Mouse (Mus musculus) thymus, adult 18-20 months (tissue): Measurements from ENCODE around the gene Gdpgp1.
A peak's percentile ranks its signal among the peaks of the same experiment; 100 is the strongest.

Experiments
- DNase-seq, 2 experiments: peaks; one replicate each; pipeline ENCODE4 v3.0.0; 2022; ENCODE audit warnings: mixed read lengths in 2 of 2

Gdpgp1 gene

DNA sequence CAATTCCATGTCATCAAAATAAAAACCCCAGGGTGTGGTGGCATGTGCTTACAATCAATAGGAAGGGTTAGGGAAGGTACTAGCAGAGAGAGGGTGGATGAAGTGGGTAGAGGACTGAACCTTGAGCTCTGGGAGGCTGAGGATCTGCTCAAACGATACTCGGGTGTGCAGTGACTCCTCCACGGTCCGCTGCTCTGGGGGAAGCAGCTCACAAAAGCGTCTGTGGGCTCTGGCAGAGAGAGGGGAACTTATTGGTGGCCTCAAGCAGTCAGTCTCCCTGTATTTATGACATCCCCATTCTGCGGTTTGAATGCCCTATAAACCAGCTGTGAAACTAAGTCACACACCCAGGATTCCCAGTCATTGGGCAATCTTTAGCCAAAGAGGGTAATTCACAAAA lies 2.5 kb upstream of the Gdpgp1 start:
- DNase-seq, result no peak

DNA sequence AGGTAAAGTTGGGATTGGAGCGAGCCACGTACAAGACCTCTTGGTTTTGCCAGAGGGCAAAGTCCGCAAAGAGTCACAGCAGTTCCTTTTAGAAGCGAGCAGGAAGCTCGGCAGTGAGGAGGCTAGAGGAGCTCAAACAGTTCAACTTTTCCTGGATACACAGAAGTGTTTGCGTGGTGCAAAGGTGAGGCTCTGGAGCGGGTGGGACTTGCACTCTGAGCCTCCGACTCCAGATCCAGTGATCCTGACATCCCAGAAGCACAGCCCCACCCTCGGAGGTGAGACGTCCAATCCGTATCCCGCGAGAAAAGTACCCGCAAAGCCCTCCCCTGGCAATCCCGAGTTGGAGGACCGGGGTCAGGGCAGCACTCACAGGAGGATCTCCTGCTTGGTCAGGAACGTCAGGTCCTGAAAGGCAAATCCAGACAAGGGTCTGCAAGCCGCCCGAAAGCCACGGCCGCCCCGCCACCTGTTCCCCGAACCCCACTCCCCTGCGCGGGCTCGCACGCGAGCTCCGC lies 635 bp upstream of the Gdpgp1 start:
- DNase-seq, result no peak

DNA sequence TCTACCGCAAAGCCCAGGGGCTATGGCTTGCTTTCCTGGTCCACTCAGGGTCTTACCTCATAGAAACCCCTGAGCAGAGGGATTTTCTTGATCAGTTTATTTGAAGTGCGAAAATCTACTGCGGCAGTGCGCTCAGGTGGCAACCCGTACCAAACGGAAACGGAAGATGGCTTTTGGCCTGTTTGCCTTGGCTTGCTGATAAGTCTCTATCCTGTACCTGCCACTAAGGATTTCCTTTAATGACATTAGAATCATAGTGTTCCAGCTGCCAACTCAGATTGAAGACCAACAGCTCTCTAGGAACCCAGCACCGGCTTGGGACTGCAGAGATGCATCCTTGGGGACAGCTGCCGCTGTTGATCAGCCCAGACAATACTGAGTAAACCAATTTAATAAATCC lies 1.1 kb downstream of the Gdpgp1 start:
- DNase-seq, result no peak

DNA sequence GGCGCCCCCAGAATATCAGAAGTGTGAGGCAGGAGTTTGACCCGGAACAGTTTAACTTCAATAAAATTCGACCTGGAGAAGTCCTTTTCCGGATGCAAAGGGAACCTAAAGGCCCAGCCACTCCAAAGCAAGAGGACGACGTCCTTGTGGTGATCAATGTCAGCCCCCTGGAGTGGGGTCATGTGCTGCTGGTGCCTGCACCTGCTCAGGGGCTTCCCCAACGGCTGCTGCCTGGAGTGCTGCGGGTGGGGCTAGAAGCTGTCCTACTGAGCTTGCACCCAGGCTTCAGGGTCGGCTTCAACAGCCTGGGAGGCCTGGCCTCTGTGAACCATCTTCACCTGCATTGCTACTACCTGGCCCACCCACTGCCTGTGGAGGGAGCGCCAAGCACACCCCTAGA lies 5.9 kb downstream of the Gdpgp1 start:
- DNase-seq, result no peak

GRCm38 (mm10) chr7:80241661-80242060 lies 9.0 kb downstream of the Gdpgp1 start:
- no peak for DNase-seq

DNA sequence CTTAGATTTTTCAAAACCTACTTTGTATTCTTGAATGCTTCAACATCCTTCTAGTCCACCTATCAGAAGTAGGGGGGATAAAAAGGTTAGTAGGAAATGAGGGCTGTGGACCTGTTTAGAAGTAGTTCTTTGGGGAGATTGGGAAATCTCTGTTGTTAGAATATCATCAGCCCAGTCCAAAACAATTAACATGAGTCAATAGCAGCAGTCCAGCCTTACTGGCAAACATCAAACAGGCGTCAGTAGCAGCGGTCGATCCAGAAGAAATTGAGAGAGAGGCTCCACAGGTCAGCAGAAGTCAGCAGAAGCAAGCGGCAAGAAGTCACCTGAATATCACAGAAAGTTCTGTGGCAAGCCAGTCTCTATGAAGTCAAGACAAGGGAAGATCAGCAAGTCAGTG lies 12.2 kb downstream of the Gdpgp1 start:
- DNase-seq, result no peak

DNA sequence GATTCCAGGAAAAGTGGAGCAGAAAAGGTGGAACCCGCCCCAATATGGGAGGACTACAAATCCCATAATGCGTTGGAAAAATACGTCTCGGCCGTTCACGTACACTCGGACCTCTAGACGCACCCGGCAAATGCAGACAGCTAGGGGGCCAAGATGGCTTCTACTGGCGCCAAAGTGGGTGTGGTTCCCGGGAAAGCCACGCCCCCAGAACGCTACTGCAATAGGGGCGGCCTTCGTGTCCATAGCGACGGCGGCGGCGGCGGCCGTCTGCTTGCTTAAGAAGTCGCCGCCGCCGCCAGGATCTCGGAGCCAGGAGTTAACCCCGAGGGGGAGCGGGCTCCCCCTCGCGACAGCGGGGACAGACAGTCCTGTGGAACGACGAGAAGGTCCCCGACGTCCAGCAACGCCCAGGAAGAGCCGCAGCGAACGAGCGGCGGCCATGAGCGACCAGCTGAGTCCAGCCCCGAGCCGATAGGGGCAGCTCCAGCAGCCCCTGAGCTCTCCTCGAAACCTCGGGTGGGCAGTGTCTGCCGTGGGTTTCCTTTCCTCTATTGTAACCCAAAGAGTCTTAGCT lies 13.6 kb downstream of the Gdpgp1 start, which contains the start of gene Ttll13:
Gene Ttll13, plus strand, starts transcription at position 229 of the 574 bp plus-strand sequence.
- DNase-seq, result peak; percentile 94 to 95

- DNase-seq, result no peak
Observed at GRCm38 (mm10) chr7:80246859-80247258, 14.2 kb downstream of the Gdpgp1 start.

GRCm38 (mm10) chr7:80252437-80252836 lies 19.8 kb downstream of the Gdpgp1 start:
- DNase-seq, result no peak

DNA sequence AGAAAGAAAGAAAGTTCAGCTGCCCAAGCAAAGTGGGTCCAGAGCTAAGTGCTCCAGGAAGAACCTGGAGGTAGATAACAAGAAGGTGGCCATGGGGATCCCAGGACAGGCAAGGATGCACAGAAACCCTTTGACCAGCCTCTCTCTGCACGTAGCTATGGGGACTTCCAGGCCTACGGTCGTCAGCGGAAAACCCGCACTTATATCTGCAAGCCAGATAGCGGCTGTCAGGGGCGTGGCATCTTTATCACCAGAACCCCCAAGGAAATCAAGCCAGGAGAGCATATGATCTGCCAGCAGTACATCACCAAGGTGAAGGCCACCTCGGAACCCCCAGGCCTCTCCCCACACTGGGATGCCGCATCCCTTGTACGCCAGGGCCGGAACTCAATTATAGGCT lies 20.2 kb downstream of the Gdpgp1 start:
- DNase-seq, result no peak

DNA sequence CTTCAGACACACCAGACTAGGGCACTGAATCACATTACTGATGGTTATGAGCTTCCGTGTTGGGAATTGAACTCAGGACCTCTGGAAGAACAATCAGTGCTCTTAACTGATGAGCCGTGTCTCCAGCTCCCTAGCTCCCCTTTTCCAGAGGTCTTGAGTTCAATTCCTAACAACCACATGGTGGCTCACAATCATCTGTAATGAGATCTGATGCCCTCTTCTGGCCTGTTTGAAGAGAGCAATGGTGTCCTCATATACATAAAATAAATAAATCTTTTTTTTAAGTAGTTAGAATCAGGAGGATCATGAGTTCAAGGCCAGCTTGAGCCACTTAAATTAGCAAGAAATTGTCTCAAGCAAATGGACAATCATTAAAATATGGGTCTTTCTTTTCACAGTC lies 23.3 kb downstream of the Gdpgp1 start:
- no peak for DNase-seq

DNA sequence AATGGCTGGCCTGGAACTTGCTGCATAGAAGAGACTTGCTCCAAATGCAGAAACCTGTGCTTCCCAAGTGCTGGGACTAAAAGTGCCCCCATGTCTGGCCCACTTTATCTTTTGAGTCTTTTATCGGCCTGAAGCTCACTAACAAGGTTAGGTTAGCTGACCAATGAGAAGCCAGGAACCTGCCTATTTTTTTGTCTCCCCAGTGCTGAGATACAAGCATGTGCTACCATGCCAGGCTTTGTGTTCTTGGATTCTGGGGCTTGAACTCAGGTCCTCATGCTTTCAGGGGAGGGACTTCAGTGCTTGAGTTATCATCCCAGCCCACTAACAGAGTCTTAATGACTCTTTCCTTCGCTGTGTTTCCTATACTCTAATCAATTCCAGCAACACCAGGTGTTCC lies 25.0 kb downstream of the Gdpgp1 start:
- DNase-seq, result no peak

GRCm38 (mm10) chr7:80260625-80261371 lies 28.1 kb downstream of the Gdpgp1 start, which contains the start of gene Ngrn:
Gene Ngrn (plus strand): TSS chr7:80261215.
- peak; percentile 59 to 78 for DNase-seq

- DNase-seq, result no peak
Observed at GRCm38 (mm10) chr7:80261372-80261990, 28.8 kb downstream of the Gdpgp1 start.

DNA sequence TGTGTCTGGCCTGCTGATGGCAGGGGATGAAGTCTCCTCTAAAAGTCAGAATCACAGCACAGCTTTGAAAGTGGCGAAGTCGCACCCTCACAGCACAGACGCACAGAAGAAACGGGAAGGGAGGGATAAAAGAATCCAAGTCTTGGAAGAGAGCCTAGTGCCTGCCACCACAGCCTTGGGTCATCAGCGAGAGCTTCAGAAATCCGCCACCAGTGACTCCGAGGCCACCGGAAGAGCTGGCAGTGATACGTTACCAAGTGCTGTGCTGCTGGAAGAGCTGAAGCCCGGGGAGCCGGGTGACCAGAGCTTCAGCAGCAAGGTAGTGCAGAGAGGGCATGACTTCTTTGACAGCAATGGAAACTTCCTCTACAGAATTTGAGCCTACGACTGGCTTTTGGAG lies 31.9 kb downstream of the Gdpgp1 start:
- DNase-seq, result no peak

GRCm38 (mm10) chr7:80267764-80268163 lies 35.1 kb downstream of the Gdpgp1 start:
- DNase-seq, result no peak

DNA sequence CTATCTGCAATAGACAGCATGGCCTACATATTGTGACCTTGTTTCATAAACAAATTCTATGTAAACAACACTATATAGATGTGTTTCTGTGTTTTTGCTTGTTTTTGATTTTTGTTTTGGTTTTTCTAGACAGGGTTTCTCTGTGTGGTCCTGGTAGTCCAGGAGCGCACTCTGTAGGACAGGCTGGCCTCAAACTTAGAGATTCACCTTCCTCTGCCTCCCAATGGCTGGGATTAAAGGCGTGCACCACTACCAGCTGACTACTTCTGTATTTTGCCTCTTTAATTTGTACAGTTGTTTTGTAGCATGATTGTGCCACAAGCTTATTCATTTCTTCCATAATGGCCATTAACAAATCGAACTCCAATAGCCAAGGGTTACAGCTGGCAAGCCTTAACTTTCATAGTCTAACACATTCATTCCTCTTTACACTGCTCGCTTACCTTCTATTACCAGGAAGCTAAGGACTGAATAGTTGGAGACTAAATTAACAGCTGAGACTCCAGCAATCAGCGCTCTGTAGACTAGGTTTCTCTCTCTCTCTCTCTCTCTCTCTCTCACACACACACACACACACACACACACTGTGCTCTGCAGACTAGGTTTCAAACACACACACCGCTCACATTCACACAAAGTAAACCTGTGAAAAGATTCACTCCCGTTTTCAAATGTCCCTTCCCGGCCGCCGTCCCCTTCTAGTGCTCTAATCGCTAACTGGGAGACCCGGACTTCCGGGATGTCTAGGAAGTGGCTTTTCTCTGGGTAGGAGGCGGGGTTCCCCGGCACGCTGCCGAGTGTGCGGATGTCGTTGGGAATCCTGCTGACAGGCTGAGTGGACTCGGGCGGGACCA lies 36.5 kb downstream of the Gdpgp1 start, which contains the start of gene Vps33b:
Gene Vps33b, plus strand, starts transcription at position 753 of the 854 bp plus-strand sequence.
- peak; percentile 88 to 95 for DNase-seq

DNA sequence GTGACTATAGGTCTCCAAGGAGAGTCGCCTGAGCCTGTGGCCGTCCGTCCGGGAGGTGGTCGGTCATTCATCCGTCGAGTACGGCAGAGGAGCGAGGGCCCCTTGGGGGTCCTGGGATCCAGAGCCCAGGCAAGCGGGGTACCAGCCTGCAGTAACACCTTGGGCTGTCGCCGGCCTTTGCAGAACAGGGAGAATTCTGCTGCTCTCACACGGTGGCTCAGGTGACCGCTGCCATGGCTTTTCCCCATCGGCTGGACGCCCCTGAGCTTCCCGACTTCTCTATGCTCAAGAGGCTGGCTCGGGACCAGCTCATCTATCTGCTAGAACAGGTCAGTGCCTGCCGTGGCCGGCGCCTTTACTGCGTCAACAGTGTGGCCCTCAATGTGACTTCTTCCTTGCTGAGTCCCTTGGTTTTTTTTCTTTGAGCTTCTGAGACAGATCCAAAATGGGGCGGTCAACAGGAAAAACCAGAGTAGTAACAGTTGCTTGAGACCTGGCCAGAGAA lies 37.1 kb downstream of the Gdpgp1 start:
- DNase-seq, result no peak

DNA sequence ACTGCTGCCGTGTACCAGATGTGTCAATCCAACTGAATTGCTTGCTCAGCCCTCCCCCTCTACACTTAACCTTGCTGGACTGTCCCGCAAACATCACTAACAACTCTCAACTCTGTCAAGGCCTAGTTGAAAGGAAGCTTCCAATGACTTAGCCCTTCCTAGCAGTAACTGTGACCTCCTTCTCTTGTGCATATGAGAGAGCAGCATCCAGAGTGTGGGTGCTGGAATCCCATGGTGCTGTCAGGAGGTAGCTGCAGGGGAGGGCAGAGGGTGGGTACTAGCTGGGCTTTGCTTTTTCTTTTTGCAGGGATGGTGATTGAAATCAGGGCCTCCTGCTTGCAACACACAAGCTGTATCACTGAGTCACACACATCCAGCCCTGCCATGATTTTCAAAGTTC lies 40.8 kb downstream of the Gdpgp1 start:
- DNase-seq, result no peak

DNA sequence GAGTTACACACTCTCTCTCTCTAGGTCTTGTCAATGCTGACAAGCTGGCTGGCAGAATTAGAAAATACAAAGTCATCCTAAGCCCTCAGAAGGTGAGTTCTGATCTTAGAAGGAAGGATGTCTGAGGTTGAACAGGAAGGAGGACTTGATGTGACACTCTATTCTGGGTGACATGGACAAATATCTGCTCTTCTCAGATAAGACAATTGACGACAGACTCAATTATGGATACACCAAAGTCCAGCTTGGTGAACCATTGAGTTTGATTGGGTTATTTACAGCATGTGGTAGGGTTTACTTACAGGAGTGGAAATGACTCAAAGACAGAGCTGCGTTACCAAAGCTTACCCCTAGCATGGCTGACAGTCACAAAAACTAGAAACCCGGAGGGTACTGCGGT lies 43.7 kb downstream of the Gdpgp1 start:
- no peak for DNase-seq

DNA sequence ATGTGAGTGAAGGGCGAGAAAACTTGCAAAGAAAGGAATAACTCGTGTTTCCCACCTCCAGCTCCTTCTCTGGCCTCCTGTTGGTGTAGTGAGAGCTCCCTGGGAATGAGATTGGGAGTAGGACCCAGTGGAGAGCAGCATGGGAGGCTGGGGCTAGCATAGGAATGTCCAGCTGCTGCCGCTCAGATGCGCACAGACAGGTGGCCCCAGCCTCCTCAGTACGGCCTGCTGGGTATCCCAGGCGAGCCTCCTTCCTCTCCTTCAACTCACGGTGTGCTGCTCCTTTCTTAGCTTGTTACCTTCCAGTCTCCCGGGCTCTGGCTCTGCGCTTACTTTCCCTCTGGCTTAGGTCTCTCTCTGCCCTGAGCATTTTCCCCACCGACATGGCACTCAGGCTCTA lies 47.4 kb downstream of the Gdpgp1 start:
- DNase-seq, result no peak

DNA sequence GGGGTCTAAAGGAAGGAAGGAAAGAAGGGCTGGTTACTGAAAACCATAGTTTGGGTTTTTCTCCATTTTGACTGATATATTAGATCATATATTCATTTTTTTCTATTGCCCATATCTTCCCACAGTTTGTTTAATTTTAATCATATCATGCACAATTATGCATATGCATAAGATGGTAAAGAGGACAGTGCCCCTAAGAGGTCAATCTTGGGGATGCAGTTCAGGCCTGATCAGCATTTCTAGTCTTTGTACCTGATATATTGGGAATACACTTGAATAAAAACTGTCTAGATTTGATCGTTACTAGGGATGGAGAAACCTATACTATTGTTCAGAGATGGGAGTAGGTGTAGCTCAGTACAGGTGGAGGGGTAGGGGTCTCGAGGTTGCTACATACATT lies 48.3 kb downstream of the Gdpgp1 start:
- no peak for DNase-seq

DNA sequence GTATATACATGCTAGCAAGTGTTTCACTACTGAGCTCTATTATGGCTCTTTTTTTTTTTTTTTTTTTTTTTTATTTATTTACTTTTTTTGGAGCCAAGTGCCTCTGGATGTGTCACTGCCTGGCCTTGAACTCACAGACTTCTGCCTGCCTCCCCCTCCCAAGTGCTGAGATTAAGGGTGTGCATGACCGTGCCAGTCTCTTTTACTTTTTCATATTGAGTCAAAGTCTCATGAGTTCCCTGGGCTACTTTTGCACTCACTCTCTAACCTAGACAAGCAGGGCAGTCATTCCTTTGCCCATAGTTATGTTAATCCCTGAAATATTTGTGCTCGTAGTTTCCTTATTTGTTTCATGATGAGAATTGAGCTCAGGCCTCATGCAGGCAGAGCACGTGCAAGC lies 49.0 kb downstream of the Gdpgp1 start:
- DNase-seq, result no peak
